Mouse (Mus musculus) kidney, adult 11 months (tissue): ENCODE results near the gene Olfr399.

ENCODE experiments used
- DNase-seq: peaks from one replicate; pipeline ENCODE4 v3.0.0; 2022

Gene Olfr399

DNA sequence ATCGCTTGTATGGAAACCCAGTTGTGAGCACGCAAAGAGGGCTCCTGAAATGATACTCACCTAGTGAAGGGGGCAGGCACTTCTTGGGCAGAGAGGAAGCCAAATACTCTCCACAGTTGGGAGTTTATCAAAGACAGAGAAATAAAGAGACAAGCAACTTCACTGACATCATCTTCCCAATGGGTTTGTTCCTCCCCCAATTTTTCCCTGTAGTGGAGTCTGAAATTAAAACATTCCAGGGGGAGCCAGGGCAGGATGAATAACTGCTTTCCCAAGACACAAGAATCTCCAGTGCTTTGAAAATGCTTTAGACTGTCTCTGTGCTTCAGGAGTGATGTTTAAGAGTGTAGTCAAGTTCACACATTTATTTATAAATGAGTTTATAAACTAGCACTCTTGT is at the start of gene Olfr399, which contains the start of gene Olfr139:
Olfr399 (minus strand) TSS at position 165 of the 400 bp plus-strand sequence.
Olfr139 (minus strand) TSS at position 101 of the 400 bp plus-strand sequence.
- no peak for DNase-seq

GRCm38 (mm10) chr11:74105066-74105465 is 48.7 kb upstream of the Olfr399 start:
- no peak for DNase-seq

DNA sequence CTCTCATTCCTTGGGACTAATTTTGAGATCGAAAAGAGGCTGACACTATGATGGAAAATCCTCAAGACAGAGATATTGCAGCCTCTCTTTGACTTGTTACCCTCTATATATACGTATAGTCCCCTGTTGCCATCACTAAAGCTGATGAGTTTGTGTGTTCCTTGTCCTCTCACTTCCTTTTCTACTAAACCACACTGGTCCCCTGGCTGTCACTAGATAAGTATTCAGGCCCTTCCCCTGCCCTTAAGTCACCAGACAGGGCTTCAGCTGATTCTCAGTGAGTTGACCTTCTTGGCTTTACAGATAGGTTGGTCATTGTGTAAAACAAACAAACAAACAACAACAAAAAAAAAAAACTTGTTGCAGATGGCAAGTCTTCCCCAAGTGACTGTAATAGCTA is 45.1 kb upstream of the Olfr399 start:
- no peak for DNase-seq

DNA sequence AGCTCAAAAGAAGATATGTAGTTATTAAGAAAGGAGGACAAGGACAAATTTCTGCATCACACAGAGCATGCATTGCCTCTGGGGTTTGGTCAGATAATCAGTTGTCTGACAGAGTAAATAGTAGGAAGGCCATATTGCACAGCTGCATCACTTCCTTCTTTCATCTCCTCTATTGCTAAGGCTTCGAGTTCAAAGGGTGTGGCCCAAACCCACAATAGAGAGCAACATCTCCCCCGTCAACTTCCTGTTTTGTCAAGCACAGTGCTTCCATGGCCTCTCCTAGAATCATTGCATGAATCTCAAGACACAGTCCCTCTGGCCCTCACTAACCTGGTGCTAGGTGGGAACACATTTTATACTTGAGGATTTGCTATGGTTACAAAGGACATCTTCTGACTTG is 44.3 kb upstream of the Olfr399 start:
- no peak for DNase-seq

- no peak for DNase-seq
These were observed 13.2 kb upstream of the Olfr399 start, which contains the start of gene Zfp616 for GRCm38 (mm10) chr11:74069655-74070054. Zfp616 (plus strand) TSS chr11:74069955.

DNA sequence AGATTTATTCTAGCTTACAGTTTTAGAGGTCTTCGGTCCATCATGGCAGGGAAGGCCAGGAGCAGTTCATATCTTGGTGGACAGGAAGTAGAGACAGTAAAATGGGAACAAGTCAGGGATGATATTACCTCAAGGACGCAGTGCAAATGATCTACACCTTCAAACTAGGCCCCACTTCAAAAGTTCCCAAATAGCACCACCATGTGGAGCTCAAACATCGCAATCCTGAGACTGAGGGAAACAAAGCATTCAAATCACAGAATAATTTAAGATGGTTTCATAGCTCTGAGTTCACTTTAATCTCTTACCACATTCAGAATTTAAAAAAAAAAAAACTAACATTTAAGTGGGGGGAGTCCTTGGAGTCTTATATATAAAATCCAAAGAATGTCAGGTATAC is 5.1 kb downstream of the Olfr399 start:
- no peak for DNase-seq
